Mouse (Mus musculus) forebrain, embryonic 12.5 days (tissue): Measurements from ENCODE around the gene Gm17571. TPM values are rescaled to one million over a fixed set of nuclear protein-coding genes. Genes with fewer than 3 reads are reported as not detected.

Source experiments
- polyA plus RNA-seq: library from polyadenylated mRNA; unstranded; fragments of >200 nt; fragmentation: Nextera tagmentation; extraction: Ambion mirVana; gene quantifications from 2 replicates; pipeline ENCODE4 v1.2.1, GENCODE M21; 2016

Gm17571 gene
- polyA plus RNA-seq, 1 experiment from 2014 or later: not detected

Other genes starting within 250 kb of the Gm17571 start
- gene Jrkl, start 200.9 kb downstream of the Gm17571 start, polyA plus RNA-seq: 13.7 and 15.4 TPM in 2 replicates
- gene Ccdc82, start 199.8 kb downstream of the Gm17571 start, polyA plus RNA-seq: 15.4 and 16.0 TPM in 2 replicates
- gene Maml2, start 148.8 kb downstream of the Gm17571 start, polyA plus RNA-seq: 10.4 and 11.8 TPM in 2 replicates